Mouse (Mus musculus): ENCODE data around the gene Cnnm1.

Cnnm1 gene

DNA sequence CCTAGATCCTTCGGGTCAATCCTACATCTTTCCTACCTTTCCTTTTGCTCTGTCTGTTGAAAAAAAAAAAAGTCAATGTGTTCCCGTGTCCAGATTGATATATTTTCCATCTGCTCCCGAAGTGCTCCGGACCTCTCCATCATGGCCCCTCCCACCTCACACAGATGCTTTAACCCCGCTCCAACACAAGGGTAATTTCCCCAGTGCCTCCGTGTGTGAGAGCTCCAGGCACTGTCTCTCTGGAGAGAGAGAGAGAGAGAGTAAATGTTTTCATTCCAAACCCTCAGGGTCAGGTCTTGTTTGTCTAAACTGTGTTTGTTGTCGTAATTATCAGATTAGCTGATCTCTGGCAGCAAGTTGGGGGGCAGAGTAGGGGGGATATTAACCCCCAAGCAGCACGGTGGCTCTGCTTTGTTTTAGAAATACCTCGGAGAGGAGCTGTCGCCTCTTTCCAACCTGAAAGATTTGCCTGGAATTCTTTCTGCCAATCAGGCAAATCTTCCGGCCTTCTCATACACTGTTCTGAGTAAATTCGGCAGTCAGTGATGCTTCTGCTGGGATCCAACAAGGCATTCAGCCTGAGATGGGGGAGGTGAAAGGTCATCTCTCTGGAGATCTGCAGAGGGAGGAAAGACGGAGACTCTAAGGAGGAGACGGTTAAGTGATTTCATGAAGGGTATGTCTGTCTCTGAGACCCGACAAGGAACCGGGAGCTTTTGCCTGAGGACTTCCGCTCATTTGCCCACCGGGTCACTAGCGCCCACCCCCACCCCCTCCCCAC lies 106.3 kb downstream of the Cnnm1 start:
- DNase-seq (ENCODE audit: low spot score) = no peak

Measured in layer of hippocampus, adult 11-12 months (tissue).